Mouse (Mus musculus): ENCODE results near the gene Gins2. TPM values are rescaled to one million over a fixed set of nuclear protein-coding genes. Genes with fewer than 3 reads are reported as not detected.
A peak's percentile ranks its signal among the peaks of the same experiment; 100 is the strongest.

Gins2 gene
- polyA plus RNA-seq, 1 experiment from 2014 or later, result 81.7 TPM

DNA sequence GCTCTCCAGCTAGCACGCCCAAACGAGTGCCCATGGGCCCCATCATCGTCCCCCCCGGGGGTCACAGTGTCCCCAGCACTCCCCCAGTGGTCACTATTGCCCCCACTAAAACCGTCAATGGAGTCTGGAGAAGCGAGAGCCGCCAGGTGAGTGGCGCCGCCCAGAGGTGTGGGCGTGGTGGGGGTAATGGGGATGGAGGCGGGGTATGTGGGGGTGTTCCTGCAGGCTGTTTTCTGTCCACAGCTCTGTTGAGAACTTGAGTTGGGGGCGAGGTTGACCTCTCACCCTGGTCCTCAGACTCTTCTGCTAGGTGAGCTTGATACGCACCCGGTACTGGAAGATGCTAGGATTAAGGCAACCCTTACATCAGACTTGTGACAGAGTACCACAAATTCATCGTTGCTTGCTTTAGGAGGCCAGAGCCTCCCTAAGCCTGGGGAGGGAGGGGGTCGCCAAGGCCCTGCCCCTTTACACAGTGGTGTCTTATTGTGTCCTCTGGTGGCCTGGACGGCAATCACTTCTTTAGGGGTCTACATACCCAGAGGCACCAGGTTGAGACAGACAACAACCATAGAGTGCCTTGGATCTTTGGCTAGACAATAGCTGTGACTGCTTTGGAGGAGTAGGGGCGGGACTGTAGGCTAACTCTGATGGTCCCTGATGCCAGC lies 26.3 kb downstream of the Gins2 start:
- H3K9ac ChIP-seq, result no peak overlapping the region
- no peak for ATAC-seq (ENCODE audit: insufficient number of reproducible peaks, low FRiP score, low TSS enrichment, low read depth)
- peaks cover 14% of the 10 kb centered on the region for H3K36me3 ChIP-seq
- 68% methylated on average over 18 of the region's 18 CpGs for WGBS
- H3K27me3 ChIP-seq, result no peaks in the 10 kb centered on the region
- H3K27ac ChIP-seq (replicated peaks), result peak overlapping the region; percentile 86
- peak overlapping the region; percentile 24; the same call in 1 of the 2 replicates for H3K4me2 ChIP-seq (replicated peaks)
- H3K4me3 ChIP-seq (replicated peaks), result no peak overlapping the region
- no peaks in the 10 kb centered on the region for H3K9me3 ChIP-seq (replicated peaks)
- H3K4me1 ChIP-seq, result peaks cover 91% of the 10 kb centered on the region

GRCm38 (mm10) chr8:120561539-120562435 lies 27.3 kb downstream of the Gins2 start:
- Histone ChIP-seq H3K27ac (replicated peaks) (peak overlapping the region; percentile 86; the same call in 1 of the 2 replicates), H3K27me3 (no peaks in the 10 kb centered on the region), H3K9me3 (replicated peaks) (no peaks in the 10 kb centered on the region), H3K4me3 (replicated peaks) (no peak overlapping the region), H3K36me3 (peaks cover 4% of the 10 kb centered on the region), H3K9ac (no peak overlapping the region), H3K4me1 (peaks cover 98% of the 10 kb centered on the region), H3K4me2 (replicated peaks) (no peak overlapping the region)
- WGBS, result 80% methylated on average over 22 of the region's 22 CpGs
- no peak for ATAC-seq (ENCODE audit: insufficient number of reproducible peaks, low FRiP score, low TSS enrichment, low read depth)

DNA sequence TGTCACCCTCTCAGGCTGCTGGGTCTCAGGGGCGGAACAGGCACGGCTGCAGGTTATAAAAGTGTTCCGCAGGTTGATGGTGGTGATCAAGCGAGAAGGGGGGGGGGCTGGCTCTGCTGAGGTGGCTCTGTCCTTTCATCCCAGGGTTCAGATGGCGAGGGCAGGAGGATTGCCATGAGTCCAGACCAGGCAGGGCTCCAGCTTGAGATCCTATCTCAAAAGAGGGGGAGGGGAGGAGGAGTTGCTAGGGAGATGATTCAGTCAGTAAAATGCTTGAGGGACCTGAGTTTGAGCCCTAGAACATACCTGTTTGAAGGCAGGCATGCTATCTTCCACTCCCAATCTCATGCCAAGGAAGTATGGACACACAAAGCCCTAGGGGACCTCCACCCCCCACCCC lies 28.6 kb downstream of the Gins2 start:
- ATAC-seq (ENCODE audit: insufficient number of reproducible peaks, low FRiP score, low TSS enrichment, low read depth), result no peak
- no peaks in the 10 kb centered on the region for H3K27me3 ChIP-seq
- peaks cover 99% of the 10 kb centered on the region for H3K4me1 ChIP-seq
- H3K27ac ChIP-seq (replicated peaks), result no peak overlapping the region
- 84% methylated on average over 5 of the region's 5 CpGs for WGBS
- no peak overlapping the region for H3K9ac ChIP-seq
- H3K9me3 ChIP-seq (replicated peaks), result no peaks in the 10 kb centered on the region
- no peak overlapping the region for H3K4me3 ChIP-seq (replicated peaks)
- H3K4me2 ChIP-seq (replicated peaks), result no peak overlapping the region
- H3K36me3 ChIP-seq, result no peaks in the 10 kb centered on the region

DNA sequence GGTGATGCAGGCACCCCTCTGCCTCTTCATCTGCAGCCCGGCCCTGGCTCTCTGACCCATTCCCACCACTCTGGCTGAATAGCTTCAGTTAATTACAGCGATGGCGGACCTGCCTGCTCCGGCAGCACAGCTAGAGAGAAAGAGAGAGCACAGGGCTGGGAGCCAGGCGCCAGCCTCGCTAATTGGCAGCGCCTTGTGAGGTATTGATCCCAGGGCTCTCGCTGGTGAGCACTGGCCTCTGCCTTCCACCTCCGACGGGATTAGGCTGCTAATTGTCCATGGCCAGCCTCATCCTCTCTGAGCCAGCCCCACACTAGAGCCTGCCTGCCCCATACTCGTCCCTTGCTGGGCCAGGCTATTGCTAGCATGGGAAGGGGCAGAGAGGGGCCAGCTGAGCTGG lies 29.4 kb downstream of the Gins2 start:
- peaks cover 1% of the 10 kb centered on the region; the same call in 1 of the 2 replicates for H3K36me3 ChIP-seq
- no peak for ATAC-seq (ENCODE audit: insufficient number of reproducible peaks, low FRiP score, low TSS enrichment, low read depth)
- no peak overlapping the region for H3K27ac ChIP-seq (replicated peaks)
- no peaks in the 10 kb centered on the region for H3K9me3 ChIP-seq (replicated peaks)
- H3K27me3 ChIP-seq, result no peaks in the 10 kb centered on the region
- no peak overlapping the region for H3K4me2 ChIP-seq (replicated peaks)
- H3K9ac ChIP-seq, result no peak overlapping the region
- no peak overlapping the region for H3K4me3 ChIP-seq (replicated peaks)
- peaks cover 99% of the 10 kb centered on the region for H3K4me1 ChIP-seq
- 41% methylated on average over 11 of the region's 11 CpGs for WGBS

- peaks cover 98% of the 10 kb centered on the region for H3K4me1 ChIP-seq
- H3K4me2 ChIP-seq (replicated peaks), result no peak overlapping the region
- no peaks in the 10 kb centered on the region for H3K9me3 ChIP-seq (replicated peaks)
- no peak overlapping the region for H3K27ac ChIP-seq (replicated peaks)
- no peak overlapping the region for H3K4me3 ChIP-seq (replicated peaks)
- H3K27me3 ChIP-seq, result no peaks in the 10 kb centered on the region
- no peak for ATAC-seq (ENCODE audit: insufficient number of reproducible peaks, low FRiP score, low TSS enrichment, low read depth)
- H3K36me3 ChIP-seq, result peaks cover 13% of the 10 kb centered on the region
- H3K9ac ChIP-seq, result no peak overlapping the region
- 59% methylated on average over 4 of the region's 4 CpGs for whole genome bisulfite sequencing
Measured at GRCm38 (mm10) chr8:120558162-120558561, 30.9 kb downstream of the Gins2 start.

DNA sequence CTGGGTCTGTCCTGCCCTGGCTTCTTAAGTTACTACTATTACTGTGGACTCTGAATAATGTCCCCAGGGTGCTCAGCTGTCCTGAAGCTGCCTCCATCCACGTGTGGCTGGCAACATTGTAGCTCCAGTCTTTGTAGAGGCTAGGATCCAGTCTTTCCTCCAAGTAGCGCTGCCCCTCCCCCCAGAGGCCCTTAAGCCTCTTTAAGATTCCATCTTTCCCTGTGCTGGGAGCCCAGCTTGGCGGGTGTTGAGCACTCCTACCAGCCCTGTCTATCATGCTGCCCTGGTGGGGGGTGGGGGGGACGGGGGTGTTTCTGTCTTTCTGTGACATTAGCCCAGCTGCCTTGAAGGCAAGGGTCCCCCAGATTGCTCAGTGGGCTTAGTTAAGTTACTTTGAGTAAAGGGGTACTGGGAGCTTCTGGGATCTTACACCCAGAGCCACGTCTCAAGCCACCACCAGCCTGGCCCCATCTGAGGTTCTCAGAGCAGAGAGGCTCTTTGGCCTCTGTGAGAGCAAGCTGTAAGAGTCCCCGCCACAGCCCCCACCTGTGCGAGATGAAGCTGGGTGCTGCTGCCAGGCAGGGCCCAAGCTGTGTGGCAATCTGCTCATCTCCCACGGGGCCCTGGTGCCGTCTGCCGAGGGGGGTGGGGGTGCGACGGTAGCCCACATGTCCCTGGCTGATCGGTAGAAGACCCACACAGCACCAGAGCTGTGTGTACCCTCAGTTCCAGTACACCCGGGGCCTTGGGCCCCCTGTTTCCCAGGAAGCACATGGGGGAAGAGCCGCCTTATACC lies 31.7 kb downstream of the Gins2 start:
- H3K9ac ChIP-seq, result no peak overlapping the region
- 0 out of 2 replicates have a peak overlapping the region, but pooled peaks have one; percentile 69 for H3K27ac ChIP-seq (replicated peaks)
- peaks cover 13% of the 10 kb centered on the region for H3K36me3 ChIP-seq
- no peaks in the 10 kb centered on the region for H3K27me3 ChIP-seq
- 48% methylated on average over 15 of the region's 15 CpGs for WGBS
- H3K4me2 ChIP-seq (replicated peaks), result no peak overlapping the region
- no peak overlapping the region for H3K4me3 ChIP-seq (replicated peaks)
- H3K4me1 ChIP-seq, result peaks cover 98% of the 10 kb centered on the region
- peak; percentile 2; the same call in 1 of the 2 replicates for ATAC-seq (ENCODE audit: insufficient number of reproducible peaks, low FRiP score, low TSS enrichment, low read depth)
- no peaks in the 10 kb centered on the region for H3K9me3 ChIP-seq (replicated peaks)

DNA sequence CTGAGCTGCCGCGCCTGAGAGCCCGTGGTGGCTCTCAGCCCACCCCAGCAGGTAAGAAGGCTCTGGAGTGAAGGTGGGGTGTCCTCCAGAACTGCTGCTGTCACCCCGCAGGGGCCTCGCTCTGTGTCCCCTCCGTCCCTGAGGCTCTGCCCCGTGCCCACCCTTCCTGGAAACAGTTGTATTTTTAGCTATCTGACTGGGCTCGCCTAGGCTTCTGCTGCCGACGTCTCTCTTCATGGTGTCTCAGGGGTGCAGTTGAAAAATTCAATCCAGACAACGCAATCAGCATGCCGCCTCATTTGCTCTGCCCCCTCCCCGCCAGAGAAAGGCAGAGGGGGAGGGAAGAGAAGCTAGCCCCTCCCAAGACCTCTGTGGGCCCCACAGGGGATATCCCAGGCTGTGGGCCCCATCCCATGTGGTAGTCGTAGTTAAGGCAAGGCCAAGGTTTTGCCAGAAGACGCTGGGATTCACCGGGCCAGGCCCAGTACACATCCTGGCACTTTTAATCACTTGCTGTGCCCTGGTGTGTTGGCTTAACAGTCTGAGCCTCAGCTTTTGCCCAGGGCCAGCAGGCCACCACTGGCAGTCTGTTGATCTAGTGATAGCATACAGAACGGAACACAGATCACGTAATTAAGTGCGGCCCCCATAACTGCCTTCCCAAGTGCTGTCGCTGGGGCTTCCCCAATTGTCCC lies 32.8 kb downstream of the Gins2 start:
- Histone ChIP-seq H3K9me3 (replicated peaks) (no peaks in the 10 kb centered on the region), H3K9ac (0 out of 2 replicates have a peak overlapping the region, but pooled peaks have one; percentile 0), H3K4me1 (peaks cover 96% of the 10 kb centered on the region), H3K27ac (replicated peaks) (peak overlapping the region; percentile 69), H3K36me3 (peaks cover 13% of the 10 kb centered on the region), H3K4me2 (replicated peaks) (0 out of 2 replicates have a peak overlapping the region, but pooled peaks have one; percentile 8), H3K27me3 (no peaks in the 10 kb centered on the region), H3K4me3 (replicated peaks) (no peak overlapping the region)
- no peak for ATAC-seq (ENCODE audit: insufficient number of reproducible peaks, low FRiP score, low TSS enrichment, low read depth)
- WGBS, result 33% methylated on average over 20 of the region's 20 CpGs

DNA sequence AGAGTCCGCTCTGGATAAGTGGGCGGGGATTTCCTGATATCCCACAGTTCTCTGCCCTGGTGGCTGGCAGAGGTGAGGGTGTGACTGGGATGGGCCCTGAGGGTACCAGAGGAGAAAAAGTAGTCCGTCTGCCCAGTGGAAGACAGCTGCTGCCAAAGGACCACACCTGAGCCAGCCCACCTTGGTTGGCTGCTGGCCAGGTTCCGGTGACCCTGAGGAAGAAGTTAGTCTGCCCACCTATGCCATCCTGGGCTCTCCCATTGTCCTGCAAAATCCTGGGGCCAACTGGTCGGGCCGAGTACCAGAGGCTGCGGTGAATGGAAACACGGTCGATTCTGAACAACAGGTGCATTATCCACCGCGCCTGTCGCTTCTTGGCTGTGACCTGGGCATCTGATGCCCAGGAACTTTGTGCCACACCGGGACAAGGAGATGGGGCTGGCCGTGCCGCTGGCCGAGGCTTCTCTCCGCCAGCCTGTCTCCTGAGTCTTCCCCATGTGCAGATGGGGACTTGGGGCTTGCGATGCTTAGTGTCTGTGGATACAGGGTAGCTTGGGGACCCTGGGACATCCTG lies 34.6 kb downstream of the Gins2 start:
- ATAC-seq (ENCODE audit: insufficient number of reproducible peaks, low FRiP score, low TSS enrichment, low read depth), result no peak
- 92% methylated on average over 18 of the region's 18 CpGs for WGBS
- Histone ChIP-seq H3K9me3 (replicated peaks) (no peaks in the 10 kb centered on the region), H3K27me3 (no peaks in the 10 kb centered on the region), H3K9ac (no peak overlapping the region), H3K4me1 (peaks cover 97% of the 10 kb centered on the region), H3K36me3 (peaks cover 13% of the 10 kb centered on the region), H3K27ac (replicated peaks) (no peak overlapping the region), H3K4me3 (replicated peaks) (no peak overlapping the region), H3K4me2 (replicated peaks) (no peak overlapping the region)

DNA sequence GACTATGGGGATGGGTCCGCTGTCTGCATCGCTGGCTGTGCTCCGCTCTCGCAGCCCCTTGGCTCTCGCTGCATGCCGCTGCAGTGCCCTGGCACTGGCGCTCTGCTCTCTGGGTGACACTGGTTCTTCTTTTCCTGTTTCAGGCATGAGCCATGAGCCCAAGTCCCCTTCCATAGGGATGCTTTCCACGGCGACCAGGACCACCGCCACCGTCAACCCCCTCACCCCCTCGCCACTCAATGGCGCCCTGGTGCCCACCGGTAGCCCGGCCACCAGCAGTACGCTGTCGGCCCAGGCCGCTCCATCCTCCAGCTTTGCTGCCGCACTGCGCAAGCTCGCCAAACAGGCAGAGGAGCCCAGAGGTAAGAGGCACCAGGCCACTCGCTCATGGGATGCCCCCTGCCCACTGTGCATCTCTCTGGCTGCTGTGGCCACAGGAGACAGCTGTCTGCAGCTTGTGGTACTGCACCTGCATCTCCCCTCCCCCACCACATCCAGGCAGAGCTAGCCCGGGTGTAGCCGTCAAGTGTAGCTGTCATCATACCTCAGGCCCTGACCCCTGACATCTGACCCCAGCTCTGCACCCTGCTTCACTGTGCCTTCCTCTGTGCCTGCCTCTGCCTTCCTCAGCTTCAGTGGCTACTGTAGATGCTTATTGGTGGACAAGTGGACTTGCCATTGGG lies 35.5 kb downstream of the Gins2 start:
- no peak overlapping the region for H3K4me3 ChIP-seq (replicated peaks)
- H3K9me3 ChIP-seq (replicated peaks), result no peaks in the 10 kb centered on the region
- no peak for ATAC-seq (ENCODE audit: insufficient number of reproducible peaks, low FRiP score, low TSS enrichment, low read depth)
- H3K4me1 ChIP-seq, result peaks cover 97% of the 10 kb centered on the region
- no peak overlapping the region for H3K27ac ChIP-seq (replicated peaks)
- no peak overlapping the region for H3K9ac ChIP-seq
- H3K36me3 ChIP-seq, result peaks cover 13% of the 10 kb centered on the region
- 89% methylated on average over 24 of the region's 24 CpGs for WGBS
- no peak overlapping the region for H3K4me2 ChIP-seq (replicated peaks)
- no peaks in the 10 kb centered on the region for H3K27me3 ChIP-seq

DNA sequence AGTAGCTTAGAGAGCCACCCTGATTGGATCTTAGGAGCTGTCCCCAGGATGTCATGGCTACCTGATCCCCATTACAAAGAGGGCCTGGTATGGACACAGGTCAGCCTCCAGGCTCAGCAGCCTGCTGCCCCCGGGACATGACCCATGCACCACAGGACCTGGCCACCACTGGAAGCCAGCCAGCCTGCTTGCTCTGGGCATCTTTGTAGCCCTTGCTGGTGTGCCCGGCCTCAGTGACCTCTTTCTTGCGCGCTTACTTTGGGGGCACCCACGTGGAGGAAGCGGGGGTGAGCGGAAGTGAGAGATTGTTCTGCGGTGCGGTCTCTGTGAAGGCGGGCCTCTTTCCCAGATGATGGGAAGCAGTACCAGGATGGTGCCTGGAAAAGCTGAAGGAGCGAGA lies 36.6 kb downstream of the Gins2 start:
- H3K4me2 ChIP-seq (replicated peaks), result no peak overlapping the region
- H3K4me1 ChIP-seq, result peaks cover 97% of the 10 kb centered on the region
- ATAC-seq (ENCODE audit: insufficient number of reproducible peaks, low FRiP score, low TSS enrichment, low read depth), result no peak
- H3K27ac ChIP-seq (replicated peaks), result no peak overlapping the region
- no peaks in the 10 kb centered on the region for H3K27me3 ChIP-seq
- WGBS, result 83% methylated on average over 11 of the region's 11 CpGs
- H3K9ac ChIP-seq, result no peak overlapping the region
- no peak overlapping the region for H3K4me3 ChIP-seq (replicated peaks)
- peaks cover 13% of the 10 kb centered on the region for H3K36me3 ChIP-seq
- no peaks in the 10 kb centered on the region for H3K9me3 ChIP-seq (replicated peaks)

All from embryonic facial prominence, embryonic 15.5 days (tissue).